Mouse (Mus musculus): ENCODE results near the gene Rab31. TPM values are rescaled to one million over a fixed set of nuclear protein-coding genes. Genes with fewer than 3 reads are reported as not detected.

The Rab31 gene
- polyA plus RNA-seq, 1 experiment from 2014 or later, result 23.5 TPM

- no peak for DNase-seq (ENCODE audit: low spot score)
- H3K36me3 ChIP-seq (ENCODE audit: control insufficient read depth, insufficient read depth, low read length), result no peaks in the 10 kb centered on the region
- H3K4me2 ChIP-seq (replicated peaks; ENCODE audit: low read depth), result no peak overlapping the region
- no peak for TF ChIP-seq EP300 (optimal IDR thresholded peaks at IDR 0.05)
- TF ChIP-seq CTCF (IDR thresholded peaks at IDR 0.05; ENCODE audit: low read depth), result no peak
- ATAC-seq (ENCODE audit: low FRiP score, low TSS enrichment), result no peak
- 79% methylated on average over 6 of the region's 6 CpGs for WGBS
- no peaks in the 10 kb centered on the region for H3K4me1 ChIP-seq (replicated peaks; ENCODE audit: control insufficient read depth, insufficient read depth)
- H3K9ac ChIP-seq (ENCODE audit: low read length), result no peak overlapping the region
- no peaks in the 10 kb centered on the region for H3K27me3 ChIP-seq (ENCODE audit: control insufficient read depth, insufficient read depth, low read length)
- no peaks in the 10 kb centered on the region for H3K9me3 ChIP-seq (ENCODE audit: control insufficient read depth, low read length)
- H3K27ac ChIP-seq (replicated peaks), result no peak overlapping the region
- no peak overlapping the region for H3K4me3 ChIP-seq (ENCODE audit: low read depth, low read length)
Measured at GRCm38 (mm10) chr17:65650598-65650997, 122.0 kb downstream of the Rab31 start.

- TF ChIP-seq EP300 (optimal IDR thresholded peaks at IDR 0.05) (no peak), CTCF (IDR thresholded peaks at IDR 0.05; ENCODE audit: low read depth) (no peak)
- Histone ChIP-seq H3K4me1 (replicated peaks; ENCODE audit: control insufficient read depth, insufficient read depth) (no peaks in the 10 kb centered on the region), H3K27ac (replicated peaks) (no peak overlapping the region), H3K9ac (ENCODE audit: low read length) (no peak overlapping the region), H3K36me3 (ENCODE audit: control insufficient read depth, insufficient read depth, low read length) (no peaks in the 10 kb centered on the region), H3K4me3 (ENCODE audit: low read depth, low read length) (no peak overlapping the region), H3K9me3 (ENCODE audit: control insufficient read depth, low read length) (no peaks in the 10 kb centered on the region), H3K4me2 (replicated peaks; ENCODE audit: low read depth) (no peak overlapping the region), H3K27me3 (ENCODE audit: control insufficient read depth, insufficient read depth, low read length) (no peaks in the 10 kb centered on the region)
- ATAC-seq (ENCODE audit: low FRiP score, low TSS enrichment) (no peak), DNase-seq (ENCODE audit: low spot score) (no peak)
- WGBS, result 97% methylated on average over 2 of the region's 2 CpGs
Measured at GRCm38 (mm10) chr17:65649175-65649493, 123.4 kb downstream of the Rab31 start.

- Histone ChIP-seq H3K4me3 (ENCODE audit: low read depth, low read length) (no peak overlapping the region), H3K9ac (ENCODE audit: low read length) (no peak overlapping the region), H3K27me3 (ENCODE audit: control insufficient read depth, insufficient read depth, low read length) (no peaks in the 10 kb centered on the region), H3K27ac (replicated peaks) (no peak overlapping the region), H3K9me3 (ENCODE audit: control insufficient read depth, low read length) (no peaks in the 10 kb centered on the region), H3K4me1 (replicated peaks; ENCODE audit: control insufficient read depth, insufficient read depth) (no peaks in the 10 kb centered on the region), H3K4me2 (replicated peaks; ENCODE audit: low read depth) (no peak overlapping the region), H3K36me3 (ENCODE audit: control insufficient read depth, insufficient read depth, low read length) (no peaks in the 10 kb centered on the region)
- no peak for TF ChIP-seq CTCF (IDR thresholded peaks at IDR 0.05; ENCODE audit: low read depth)
- TF ChIP-seq EP300 (optimal IDR thresholded peaks at IDR 0.05), result no peak
- ATAC-seq (ENCODE audit: low FRiP score, low TSS enrichment), result peak; percentile 53; the same call in 1 of the 2 replicates
- WGBS, result 90% methylated on average over 9 of the region's 9 CpGs
- DNase-seq (ENCODE audit: low spot score), result no peak
Measured at GRCm38 (mm10) chr17:65648371-65649174, 124.0 kb downstream of the Rab31 start.

GRCm38 (mm10) chr17:65647961-65648360 is 124.6 kb downstream of the Rab31 start:
- no peaks in the 10 kb centered on the region for H3K9me3 ChIP-seq (ENCODE audit: control insufficient read depth, low read length)
- no peak for ATAC-seq (ENCODE audit: low FRiP score, low TSS enrichment)
- H3K36me3 ChIP-seq (ENCODE audit: control insufficient read depth, insufficient read depth, low read length), result no peaks in the 10 kb centered on the region
- no peak overlapping the region for H3K4me2 ChIP-seq (replicated peaks; ENCODE audit: low read depth)
- no peak for TF ChIP-seq CTCF (IDR thresholded peaks at IDR 0.05; ENCODE audit: low read depth)
- no peak for TF ChIP-seq EP300 (optimal IDR thresholded peaks at IDR 0.05)
- no peaks in the 10 kb centered on the region; the same call in 1 of the 2 replicates for H3K4me1 ChIP-seq (replicated peaks; ENCODE audit: control insufficient read depth, insufficient read depth)
- DNase-seq (ENCODE audit: low spot score), result no peak
- no peak overlapping the region for H3K4me3 ChIP-seq (ENCODE audit: low read depth, low read length)
- no peak overlapping the region for H3K27ac ChIP-seq (replicated peaks)
- H3K27me3 ChIP-seq (ENCODE audit: control insufficient read depth, insufficient read depth, low read length), result no peaks in the 10 kb centered on the region
- no peak overlapping the region for H3K9ac ChIP-seq (ENCODE audit: low read length)
- 60% methylated on average over 5 of the region's 5 CpGs for WGBS

- Histone ChIP-seq H3K27ac (replicated peaks) (no peak overlapping the region; the same call in 1 of the 2 replicates), H3K4me2 (replicated peaks; ENCODE audit: low read depth) (no peak overlapping the region), H3K27me3 (ENCODE audit: control insufficient read depth, insufficient read depth, low read length) (no peaks in the 10 kb centered on the region), H3K4me1 (replicated peaks; ENCODE audit: control insufficient read depth, insufficient read depth) (no peaks in the 10 kb centered on the region; the same call in 1 of the 2 replicates), H3K4me3 (ENCODE audit: low read depth, low read length) (no peak overlapping the region), H3K36me3 (ENCODE audit: control insufficient read depth, insufficient read depth, low read length) (no peaks in the 10 kb centered on the region), H3K9ac (ENCODE audit: low read length) (no peak overlapping the region), H3K9me3 (ENCODE audit: control insufficient read depth, low read length) (no peaks in the 10 kb centered on the region)
- WGBS, result 66% methylated on average over 6 of the region's 6 CpGs
- TF ChIP-seq CTCF (IDR thresholded peaks at IDR 0.05; ENCODE audit: low read depth) (no peak), EP300 (optimal IDR thresholded peaks at IDR 0.05) (no peak)
- ATAC-seq (ENCODE audit: low FRiP score, low TSS enrichment), result no peak
- DNase-seq (ENCODE audit: low spot score), result peak; percentile 23
Measured at GRCm38 (mm10) chr17:65647226-65647625, 125.3 kb downstream of the Rab31 start.

- Histone ChIP-seq H3K4me1 (replicated peaks; ENCODE audit: control insufficient read depth, insufficient read depth) (no peaks in the 10 kb centered on the region; the same call in 1 of the 2 replicates), H3K9ac (ENCODE audit: low read length) (0 out of 2 replicates have a peak overlapping the region, but pooled peaks have one; percentile 18), H3K9me3 (ENCODE audit: control insufficient read depth, low read length) (no peaks in the 10 kb centered on the region), H3K27ac (replicated peaks) (peak overlapping the region; percentile 81), H3K4me2 (replicated peaks; ENCODE audit: low read depth) (peak overlapping the region; percentile 34), H3K36me3 (ENCODE audit: control insufficient read depth, insufficient read depth, low read length) (no peaks in the 10 kb centered on the region), H3K4me3 (ENCODE audit: low read depth, low read length) (0 out of 2 replicates have a peak overlapping the region, but pooled peaks have one; percentile 10), H3K27me3 (ENCODE audit: control insufficient read depth, insufficient read depth, low read length) (no peaks in the 10 kb centered on the region)
- no peak for TF ChIP-seq CTCF (IDR thresholded peaks at IDR 0.05; ENCODE audit: low read depth)
- no peak for TF ChIP-seq EP300 (optimal IDR thresholded peaks at IDR 0.05)
- DNase-seq (ENCODE audit: low spot score), result peak; percentile 29
- ATAC-seq (ENCODE audit: low FRiP score, low TSS enrichment), result no peak
- 52% methylated on average over 5 of the region's 5 CpGs for WGBS
Measured at GRCm38 (mm10) chr17:65643579-65643978, 129.0 kb downstream of the Rab31 start.

All from stomach, postnatal 0 days (tissue).